8 mouse cellular contexts compared by ENCODE assay signal in genomic region chr2:122147508-122148241, GRCm38 (mm10). TPM values are rescaled to one million over a fixed set of nuclear protein-coding genes. Genes with fewer than 3 reads are reported as not detected.
DNase-seq lines count a peak whose midpoint lies in the region; ATAC-seq lines count a peak whose summit lies in the region.

B2m (plus strand) TSS chr2:122147686.

- peaks cover 9% of the 10 kb centered on the region; the same call in 1 of the 2 replicates for H3K36me3 ChIP-seq in intestine, embryonic 14.5 days (ENCODE audit: control insufficient read depth, insufficient read depth, low read length)

- H3K4me3 ChIP-seq in intestine, embryonic 14.5 days (ENCODE audit: low read depth, low read length): peak within 1 kb of the TSS; percentile 72

- H3K9ac ChIP-seq in intestine, embryonic 14.5 days (ENCODE audit: low read length): peak within 1 kb of the TSS; percentile 74

- ATAC-seq in intestine, embryonic 14.5 days (replicated peaks; ENCODE audit: low FRiP score, low TSS enrichment, low read depth): peak; percentile 98

- DNase-seq in adrenal gland, adult 18-20 months (ENCODE audit: low spot score in 2 of 2): peak; percentile 92 to 95
- DNase-seq in embryo, embryonic 11 days: peak; percentile 95
- peak; percentile 90 for DNase-seq in gastrocnemius, postnatal 25 days
- peak; percentile 98 for DNase-seq in intestine, embryonic 14.5 days (ENCODE audit: low spot score)
- DNase-seq in left cerebral cortex, postnatal 14 days (ENCODE audit: low spot score in 2 of 2): peak; percentile 95 to 97
- peak; percentile 96 for DNase-seq in mesoderm, embryonic 11.5 days (ENCODE audit: low read depth, low spot score)
- peak; percentile 88 to 90 for DNase-seq in right cerebral cortex, postnatal 36 days (ENCODE audit: low spot score in 2 of 2)
- peak; percentile 90 for DNase-seq in yolk sac, embryonic 10.5 days (ENCODE audit: low spot score)

- no peaks in the 10 kb centered on the region for H3K9me3 ChIP-seq in intestine, embryonic 14.5 days (ENCODE audit: control insufficient read depth, low read length)

- H3K4me1 ChIP-seq in intestine, embryonic 14.5 days (replicated peaks; ENCODE audit: control insufficient read depth, insufficient read depth, low read length): no peaks in the 10 kb centered on the region; the same call in 1 of the 2 replicates

- H3K27ac ChIP-seq in intestine, embryonic 14.5 days (ENCODE audit: low read depth): peak within 1 kb of the TSS; percentile 54

- intact Hi-C loops in left cerebral cortex, postnatal 14 days (cut with DNase I): loop anchor here (1.0 kb wide), 1 partner anchor 29 kb away; the partner anchor contains the start of gene Spg11

- H3K4me2 ChIP-seq in intestine, embryonic 14.5 days (ENCODE audit: low read length): peak within 1 kb of the TSS; percentile 62

- WGBS in intestine, embryonic 14.5 days: under 1% methylated on average over 40 of the region's 40 CpGs

- no peaks in the 10 kb centered on the region for H3K27me3 ChIP-seq in intestine, embryonic 14.5 days (replicated peaks; ENCODE audit: control insufficient read depth, insufficient read depth, low read length)

RNA-seq across cellular contexts. Expression of gene B2m, which starts in this region (rescaled TPM):
- total RNA-seq in adrenal gland, adult 18-20 months (2021): 1,000 to 10,000 TPM in 1 of 2 experiments, 100 to 1,000 TPM in 1; 825 to 1,833 TPM
- 100 to 1,000 TPM in 1 of 2 experiments, 10 to 100 TPM in 1; 61.7 to 111 TPM for total RNA-seq in gastrocnemius, postnatal 25 days (2021)
- 318 and 332 TPM in 2 replicates for polyA plus RNA-seq in intestine, embryonic 14.5 days (2014; fragmentation: Nextera tagmentation; extraction: Ambion mirVana)
- total RNA-seq in left cerebral cortex, postnatal 14 days (2021): 10 to 100 TPM; 80.6 to 91.8 TPM

Comparison
In these comparisons a context has a peak if more than half of its experiments do, and no peak if none do; other contexts are left out.
1. Peak in every context shown above with its lines: DNase-seq, ATAC-seq, H3K4me3 ChIP-seq and H3K27ac ChIP-seq.
2. RNA of gene B2m (total RNA-seq): 825 to 1,833 TPM in adrenal gland, adult 18-20 months; 61.7 to 111 TPM in gastrocnemius, postnatal 25 days and 80.6 to 91.8 TPM in left cerebral cortex, postnatal 14 days; every median in the first group is over 4 times any median in the second.